Mouse (Mus musculus): Measurements from ENCODE around the gene Nup43. TPM values are rescaled to one million over a fixed set of nuclear protein-coding genes. Genes with fewer than 3 reads are reported as not detected.

Nup43 gene
- 11.4 TPM for polyA plus RNA-seq (2017; shearing (Covaris generic))

DNA sequence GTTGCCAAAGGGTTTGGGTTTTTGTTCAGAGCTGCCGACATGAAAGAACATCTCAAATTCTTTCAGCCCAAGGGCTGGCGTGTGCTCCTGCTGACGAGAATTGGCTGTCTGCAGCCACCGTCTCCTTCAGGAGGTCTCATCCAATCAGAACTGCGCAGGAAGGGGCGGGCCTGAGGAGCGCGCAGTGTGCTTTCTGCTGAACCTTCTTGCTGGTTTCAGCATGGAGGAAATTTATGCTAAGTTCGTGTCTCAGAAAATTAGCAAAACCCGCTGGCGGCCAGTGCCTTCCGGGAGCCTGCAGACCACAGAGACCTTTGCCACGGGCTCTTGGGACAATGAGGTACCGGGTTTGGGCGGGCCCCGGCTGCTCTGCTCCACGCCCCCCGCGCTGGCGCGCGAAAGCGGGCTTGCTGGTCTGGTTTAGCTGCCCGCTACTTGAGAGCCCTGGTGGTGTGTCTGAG is at the start of gene Nup43:
Gene Nup43 (plus strand): TSS at position 162 of the 461 bp plus-strand sequence.

DNA sequence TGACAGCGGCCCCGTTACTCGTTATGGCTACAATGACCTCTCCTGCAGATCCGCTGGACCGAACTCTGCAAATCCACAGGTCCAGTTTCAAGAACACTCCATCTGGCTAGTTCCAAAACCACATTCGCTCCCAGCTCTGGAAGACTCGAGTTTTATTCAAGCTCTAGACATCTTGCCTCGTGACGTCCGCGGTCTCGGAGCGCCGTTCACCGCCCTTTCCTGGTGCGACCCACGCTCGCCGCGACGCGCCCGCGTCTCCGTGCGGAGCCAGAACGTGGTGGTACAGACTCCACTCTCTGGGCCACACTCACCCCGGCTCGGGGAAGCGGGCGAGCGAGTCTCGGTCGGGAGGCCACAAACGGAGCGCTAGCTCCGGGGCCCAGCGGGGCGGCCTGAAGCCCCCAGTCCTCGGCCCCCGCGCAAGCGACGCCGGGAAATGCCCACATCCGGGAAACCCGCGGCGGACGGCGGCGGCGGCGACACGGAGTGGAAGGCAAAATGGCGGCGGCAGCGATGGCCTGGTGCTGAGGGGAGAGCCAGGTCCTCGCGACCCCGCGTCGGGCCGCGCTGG is 13.5 kb downstream of the Nup43 start, which contains the start of the genes Pcmt1 and Lats1:
Gene Pcmt1 (minus strand): TSS at position 406 of the 571 bp plus-strand sequence.
Gene Lats1 (plus strand): TSS at position 484 of the 571 bp plus-strand sequence.

DNA sequence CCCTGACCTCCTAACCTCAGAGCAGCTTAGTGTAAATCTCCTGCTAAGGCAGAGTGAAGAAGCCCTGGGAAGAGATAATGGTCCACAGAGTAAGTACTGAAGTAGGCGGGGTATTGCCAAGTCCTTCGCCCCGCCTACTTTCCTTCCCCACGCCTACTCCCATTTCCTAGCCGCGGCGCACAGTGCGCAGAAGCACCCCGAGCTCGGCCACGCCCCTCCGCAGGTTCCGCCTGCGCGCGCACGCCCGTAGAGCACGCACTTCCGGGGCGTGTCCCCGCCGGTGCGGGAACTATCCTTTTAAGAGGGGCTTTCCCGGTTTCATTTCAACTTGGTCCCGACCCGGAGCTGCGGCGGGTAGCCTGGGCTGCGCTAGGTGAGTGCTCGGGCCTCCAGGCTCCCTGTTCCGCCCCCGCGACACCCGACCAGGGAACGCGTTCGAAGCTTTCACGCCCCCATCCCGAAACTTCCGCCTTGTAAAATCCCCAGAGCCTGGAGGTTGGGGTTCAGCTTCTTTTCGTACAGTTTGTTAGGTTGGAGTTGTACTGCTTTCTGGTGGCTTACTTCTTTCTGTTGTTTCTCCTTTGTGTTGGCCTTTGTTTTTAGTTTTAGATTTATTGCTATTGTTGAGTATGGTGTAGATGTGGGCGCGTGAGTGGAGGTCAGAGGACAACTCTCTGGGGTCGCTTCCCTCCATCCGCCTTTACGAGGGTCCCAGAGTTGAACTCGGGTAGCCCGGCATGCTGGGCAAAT is 58.6 kb downstream of the Nup43 start, which contains the start of gene Katna1:
Gene Katna1 (plus strand): TSS at position 250 of the 750 bp plus-strand sequence.

Other genes with a start within 250 kb of the Nup43 start
- 6.1 TPM for gene Ulbp1, start 193.9 kb upstream of the Nup43 start, polyA plus RNA-seq (2017; shearing (Covaris generic))
- 2.2 TPM for gene Lrp11, start 77.7 kb upstream of the Nup43 start, polyA plus RNA-seq (2017; shearing (Covaris generic))
- 89.7 TPM for gene Pcmt1, start 13.6 kb downstream of the Nup43 start, polyA plus RNA-seq (2017; shearing (Covaris generic))
- gene Lats1, start 13.7 kb downstream of the Nup43 start, polyA plus RNA-seq (2017; shearing (Covaris generic)): 18.5 TPM
- 106 TPM for gene Katna1, start 58.5 kb downstream of the Nup43 start, polyA plus RNA-seq (2017; shearing (Covaris generic))
- 73.5 TPM for gene Ginm1, start 125.3 kb downstream of the Nup43 start, polyA plus RNA-seq (2017; shearing (Covaris generic))
- 94.2 TPM for gene Ppil4, start 125.4 kb downstream of the Nup43 start, polyA plus RNA-seq (2017; shearing (Covaris generic))
- gene Zc3h12d, start 165.0 kb downstream of the Nup43 start, polyA plus RNA-seq (2017; shearing (Covaris generic)): 30.4 TPM

Measured in effector memory CD4-positive, alpha-beta T cell, adult 5 months (primary cell).